Mouse (Mus musculus): Measurements from ENCODE around the gene Ppp1r14c. TPM values are rescaled to one million over a fixed set of nuclear protein-coding genes. Genes with fewer than 3 reads are reported as not detected.
"Not testable (repeated sequence)": the region's sequence is repeated elsewhere in the genome, so short reads cannot be mapped to it uniquely, and the experiment has no call there.

Gene Ppp1r14c
- polyA plus RNA-seq, 1 experiment from 2014 or later: 29.2 TPM

DNA sequence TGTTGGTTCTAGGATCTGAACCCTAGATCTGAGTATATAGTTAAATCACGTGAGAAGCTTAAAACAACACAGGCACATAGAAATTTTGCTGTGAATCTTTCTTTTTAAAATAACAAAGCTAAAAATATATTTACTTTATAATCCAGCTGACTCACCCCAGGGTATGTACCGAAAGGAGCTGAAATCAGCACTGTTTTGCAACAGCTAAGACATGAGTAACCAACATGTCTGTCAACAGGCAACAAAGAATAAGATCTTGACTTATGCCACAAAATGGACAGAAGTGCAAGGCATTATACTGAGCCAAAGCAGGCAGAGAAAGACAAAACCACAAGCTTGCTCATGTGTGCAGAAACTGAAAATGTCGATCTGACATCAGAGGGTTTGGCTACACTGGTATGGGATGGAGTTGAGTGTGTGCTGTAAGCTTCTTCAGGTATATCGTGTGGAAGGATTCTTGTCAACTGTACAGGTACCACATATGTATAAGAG is 100.3 kb downstream of the Ppp1r14c start:
- DNase-seq (ENCODE audit: low spot score) (peak; percentile 16), ATAC-seq (ENCODE audit: low read depth) (no peak)
- Histone ChIP-seq H3K4me2 (ENCODE audit: low read depth, low read length) (no peak overlapping the region), H3K4me1 (ENCODE audit: control insufficient read depth, insufficient read depth, low read length) (no peaks in the 10 kb centered on the region), H3K9me3 (ENCODE audit: control insufficient read depth, low read length) (no peaks in the 10 kb centered on the region), H3K9ac (ENCODE audit: low read depth, low read length) (no peak overlapping the region), H3K4me3 (ENCODE audit: low read depth, low read length) (no peak overlapping the region), H3K36me3 (ENCODE audit: control insufficient read depth, insufficient read depth, low read length) (no peaks in the 10 kb centered on the region), H3K27me3 (replicated peaks; ENCODE audit: control insufficient read depth, insufficient read depth, low read length) (no peaks in the 10 kb centered on the region), H3K27ac (replicated peaks; ENCODE audit: low read depth, low read length) (no peak overlapping the region)
- WGBS: 76% methylated on average over 4 of the region's 4 CpGs

DNA sequence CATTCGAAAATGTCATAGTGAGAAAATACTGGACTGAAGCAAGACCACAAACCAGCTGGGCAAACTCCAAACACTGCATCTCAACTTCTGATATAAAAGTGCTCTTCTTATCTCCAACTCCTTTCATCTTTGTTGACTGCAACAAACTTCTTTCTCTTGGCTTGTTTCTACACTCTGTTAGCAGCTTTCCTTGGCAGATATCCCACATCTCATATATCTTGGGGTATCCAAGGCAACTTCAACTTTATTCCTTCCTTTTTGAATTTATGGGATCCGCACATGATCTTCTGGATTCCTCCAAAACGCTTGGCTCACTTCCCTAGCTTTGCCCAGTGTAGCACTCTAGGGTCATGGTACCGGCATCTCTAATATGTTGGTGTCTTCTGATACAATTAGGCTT is 102.7 kb downstream of the Ppp1r14c start:
- no peak overlapping the region for H3K4me3 ChIP-seq (ENCODE audit: low read depth, low read length)
- H3K4me1 ChIP-seq (ENCODE audit: control insufficient read depth, insufficient read depth, low read length): no peaks in the 10 kb centered on the region
- no peaks in the 10 kb centered on the region for H3K27me3 ChIP-seq (replicated peaks; ENCODE audit: control insufficient read depth, insufficient read depth, low read length)
- ATAC-seq (ENCODE audit: low read depth) (no peak), DNase-seq (ENCODE audit: low spot score) (no peak)
- no peaks in the 10 kb centered on the region for H3K9me3 ChIP-seq (ENCODE audit: control insufficient read depth, low read length)
- no peaks in the 10 kb centered on the region for H3K36me3 ChIP-seq (ENCODE audit: control insufficient read depth, insufficient read depth, low read length)
- WGBS: 90% methylated on average over 4 of the region's 4 CpGs
- H3K4me2 ChIP-seq (ENCODE audit: low read depth, low read length): no peak overlapping the region
- H3K9ac ChIP-seq (ENCODE audit: low read depth, low read length): no peak overlapping the region
- H3K27ac ChIP-seq (replicated peaks; ENCODE audit: low read depth, low read length): no peak overlapping the region

- no peaks in the 10 kb centered on the region for H3K36me3 ChIP-seq (ENCODE audit: control insufficient read depth, insufficient read depth, low read length)
- no peaks in the 10 kb centered on the region for H3K9me3 ChIP-seq (ENCODE audit: control insufficient read depth, low read length)
- no peak overlapping the region for H3K4me3 ChIP-seq (ENCODE audit: low read depth, low read length)
- ATAC-seq (ENCODE audit: low read depth) (no peak), DNase-seq (ENCODE audit: low spot score) (peak; percentile 69)
- H3K27ac ChIP-seq (replicated peaks; ENCODE audit: low read depth, low read length): no peak overlapping the region
- H3K27me3 ChIP-seq (replicated peaks; ENCODE audit: control insufficient read depth, insufficient read depth, low read length): no peaks in the 10 kb centered on the region
- no peaks in the 10 kb centered on the region for H3K4me1 ChIP-seq (ENCODE audit: control insufficient read depth, insufficient read depth, low read length)
- 31% methylated on average over 1 of the region's 1 CpGs for WGBS
- no peak overlapping the region for H3K4me2 ChIP-seq (ENCODE audit: low read depth, low read length)
- no peak overlapping the region for H3K9ac ChIP-seq (ENCODE audit: low read depth, low read length)
Observed at GRCm38 (mm10) chr10:3476611-3477010, 110.8 kb downstream of the Ppp1r14c start.

GRCm38 (mm10) chr10:3479772-3480171 is 113.9 kb downstream of the Ppp1r14c start:
- peaks cover 5% of the 10 kb centered on the region; the same call in 1 of the 2 replicates for H3K9me3 ChIP-seq (ENCODE audit: control insufficient read depth, low read length)
- DNase-seq (ENCODE audit: low spot score): no peak

DNA sequence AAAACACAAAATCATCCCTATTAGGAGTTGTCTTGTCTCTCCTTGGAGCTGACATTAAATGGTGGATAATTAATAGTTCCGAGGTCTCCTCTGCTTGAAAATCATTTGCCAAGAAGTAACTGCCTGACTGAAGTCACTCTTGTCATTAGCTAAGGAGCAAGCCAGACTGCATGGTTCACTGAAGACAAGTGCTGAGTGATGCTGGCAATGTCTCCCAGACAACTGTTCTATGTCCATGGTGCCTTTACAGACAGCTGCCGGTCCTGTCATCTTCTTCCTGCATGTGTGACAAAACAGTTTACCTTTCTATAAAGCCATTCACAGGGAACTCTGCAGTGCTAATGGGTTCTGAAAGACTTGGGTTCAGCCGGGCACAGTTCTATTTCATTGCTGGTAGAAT is 124.2 kb downstream of the Ppp1r14c start:
- Histone ChIP-seq H3K27ac (replicated peaks; ENCODE audit: low read depth, low read length) (no peak overlapping the region), H3K4me2 (ENCODE audit: low read depth, low read length) (no peak overlapping the region), H3K9me3 (ENCODE audit: control insufficient read depth, low read length) (no peaks in the 10 kb centered on the region), H3K4me3 (ENCODE audit: low read depth, low read length) (no peak overlapping the region), H3K36me3 (ENCODE audit: control insufficient read depth, insufficient read depth, low read length) (no peaks in the 10 kb centered on the region), H3K9ac (ENCODE audit: low read depth, low read length) (no peak overlapping the region), H3K4me1 (ENCODE audit: control insufficient read depth, insufficient read depth, low read length) (no peaks in the 10 kb centered on the region), H3K27me3 (replicated peaks; ENCODE audit: control insufficient read depth, insufficient read depth, low read length) (no peaks in the 10 kb centered on the region)
- WGBS: 83% methylated on average over 3 of the region's 3 CpGs
- no peak for ATAC-seq (ENCODE audit: low read depth)
- no peak for DNase-seq (ENCODE audit: low spot score)

More at GRCm38 (mm10) chr10:3479772-3480171, 113.9 kb downstream of the Ppp1r14c start:
- Histone ChIP-seq H3K27me3 (replicated peaks; ENCODE audit: control insufficient read depth, insufficient read depth, low read length) (no peaks in the 10 kb centered on the region), H3K4me2 (ENCODE audit: low read depth, low read length) (no peak overlapping the region), H3K9ac (ENCODE audit: low read depth, low read length) (no peak overlapping the region), H3K36me3 (ENCODE audit: control insufficient read depth, insufficient read depth, low read length) (no peaks in the 10 kb centered on the region), H3K4me1 (ENCODE audit: control insufficient read depth, insufficient read depth, low read length) (no peaks in the 10 kb centered on the region), H3K27ac (replicated peaks; ENCODE audit: low read depth, low read length) (no peak overlapping the region), H3K4me3 (ENCODE audit: low read depth, low read length) (no peak overlapping the region)
- no peak for ATAC-seq (ENCODE audit: low read depth)
- 67% methylated on average over 1 of the region's 1 CpGs for WGBS

GRCm38 (mm10) chr10:3496791-3497190 is 130.9 kb downstream of the Ppp1r14c start:
- 67% methylated on average over 2 of the region's 2 CpGs for WGBS
- Histone ChIP-seq H3K27me3 (replicated peaks; ENCODE audit: control insufficient read depth, insufficient read depth, low read length) (no peaks in the 10 kb centered on the region), H3K27ac (replicated peaks; ENCODE audit: low read depth, low read length) (no peak overlapping the region), H3K4me2 (ENCODE audit: low read depth, low read length) (no peak overlapping the region), H3K9me3 (ENCODE audit: control insufficient read depth, low read length) (no peaks in the 10 kb centered on the region), H3K9ac (ENCODE audit: low read depth, low read length) (no peak overlapping the region), H3K4me1 (ENCODE audit: control insufficient read depth, insufficient read depth, low read length) (no peaks in the 10 kb centered on the region), H3K36me3 (ENCODE audit: control insufficient read depth, insufficient read depth, low read length) (no peaks in the 10 kb centered on the region), H3K4me3 (ENCODE audit: low read depth, low read length) (no peak overlapping the region)
- DNase-seq (ENCODE audit: low spot score): no peak
- no peak for ATAC-seq (ENCODE audit: low read depth)

GRCm38 (mm10) chr10:3500846-3501245 is 135.0 kb downstream of the Ppp1r14c start:
- not testable (repeated sequence) for H3K9me3 ChIP-seq (ENCODE audit: control insufficient read depth, low read length); H3K4me3 ChIP-seq (ENCODE audit: low read depth, low read length); H3K4me2 ChIP-seq (ENCODE audit: low read depth, low read length); H3K36me3 ChIP-seq (ENCODE audit: control insufficient read depth, insufficient read depth, low read length); H3K27me3 ChIP-seq (replicated peaks; ENCODE audit: control insufficient read depth, insufficient read depth, low read length); H3K4me1 ChIP-seq (ENCODE audit: control insufficient read depth, insufficient read depth, low read length); DNase-seq (ENCODE audit: low spot score); H3K27ac ChIP-seq (replicated peaks; ENCODE audit: low read depth, low read length); ATAC-seq (ENCODE audit: low read depth); H3K9ac ChIP-seq (ENCODE audit: low read depth, low read length)
- 89% methylated on average over 6 of the region's 6 CpGs for WGBS

GRCm38 (mm10) chr10:3507484-3508221 is 141.8 kb downstream of the Ppp1r14c start:
- WGBS: 37% methylated on average over 8 of the region's 8 CpGs

GRCm38 (mm10) chr10:3508222-3508588 is 142.3 kb downstream of the Ppp1r14c start:
- no peak for DNase-seq (ENCODE audit: low spot score)
- Histone ChIP-seq H3K9ac (ENCODE audit: low read depth, low read length) (no peak overlapping the region), H3K36me3 (ENCODE audit: control insufficient read depth, insufficient read depth, low read length) (no peaks in the 10 kb centered on the region), H3K4me1 (ENCODE audit: control insufficient read depth, insufficient read depth, low read length) (peaks cover 9% of the 10 kb centered on the region; the same call in 1 of the 2 replicates), H3K4me2 (ENCODE audit: low read depth, low read length) (no peak overlapping the region), H3K27me3 (replicated peaks; ENCODE audit: control insufficient read depth, insufficient read depth, low read length) (no peaks in the 10 kb centered on the region), H3K27ac (replicated peaks; ENCODE audit: low read depth, low read length) (no peak overlapping the region), H3K9me3 (ENCODE audit: control insufficient read depth, low read length) (no peaks in the 10 kb centered on the region), H3K4me3 (ENCODE audit: low read depth, low read length) (no peak overlapping the region)
- ATAC-seq (ENCODE audit: low read depth): no peak; the same call in none of the 2 replicates
- WGBS: 50% methylated on average over 2 of the region's 2 CpGs

More at GRCm38 (mm10) chr10:3507484-3508221, 141.8 kb downstream of the Ppp1r14c start:
- no peak overlapping the region for H3K9ac ChIP-seq (ENCODE audit: low read depth, low read length)
- DNase-seq (ENCODE audit: low spot score) (peak; percentile 87), ATAC-seq (ENCODE audit: low read depth) (peak; percentile 86)
- H3K27ac ChIP-seq (replicated peaks; ENCODE audit: low read depth, low read length): no peak overlapping the region
- H3K36me3 ChIP-seq (ENCODE audit: control insufficient read depth, insufficient read depth, low read length): no peaks in the 10 kb centered on the region
- H3K9me3 ChIP-seq (ENCODE audit: control insufficient read depth, low read length): no peaks in the 10 kb centered on the region
- no peak overlapping the region for H3K4me3 ChIP-seq (ENCODE audit: low read depth, low read length)
- H3K4me1 ChIP-seq (ENCODE audit: control insufficient read depth, insufficient read depth, low read length): peaks cover 9% of the 10 kb centered on the region; the same call in 1 of the 2 replicates
- H3K4me2 ChIP-seq (ENCODE audit: low read depth, low read length): no peak overlapping the region
- H3K27me3 ChIP-seq (replicated peaks; ENCODE audit: control insufficient read depth, insufficient read depth, low read length): no peaks in the 10 kb centered on the region
